Mouse (Mus musculus) cerebellum, adult 9-10 months (tissue): Measurements from ENCODE around the gene Rab5if.
"Not testable (repeated sequence)": the region's sequence is repeated elsewhere in the genome, so short reads cannot be mapped to it uniquely, and the experiment has no call there.

Experiments used
- DNase-seq: peaks from one replicate; pipeline ENCODE4 v3.0.0; 2022

Rab5if gene

DNA sequence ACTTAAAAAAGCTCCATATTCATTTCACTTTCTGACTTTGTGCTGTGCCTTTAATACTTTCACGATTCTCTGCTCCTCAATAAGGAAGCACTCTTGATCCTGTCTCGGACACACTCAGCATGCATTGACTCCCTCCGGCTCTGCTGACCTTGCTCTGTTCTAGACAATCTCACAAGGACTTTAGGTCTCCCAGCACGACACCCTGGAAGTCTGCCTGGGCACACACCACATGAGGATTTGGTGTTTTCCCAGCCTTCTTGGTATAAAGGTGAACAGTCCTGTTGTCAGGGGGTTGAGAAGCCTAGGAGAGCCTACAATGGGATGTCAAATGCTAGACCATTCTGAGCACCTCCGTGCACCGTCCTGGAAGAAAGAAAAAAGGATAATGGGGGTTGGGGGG lies 29.9 kb downstream of the Rab5if start:
- DNase-seq: no peak

DNA sequence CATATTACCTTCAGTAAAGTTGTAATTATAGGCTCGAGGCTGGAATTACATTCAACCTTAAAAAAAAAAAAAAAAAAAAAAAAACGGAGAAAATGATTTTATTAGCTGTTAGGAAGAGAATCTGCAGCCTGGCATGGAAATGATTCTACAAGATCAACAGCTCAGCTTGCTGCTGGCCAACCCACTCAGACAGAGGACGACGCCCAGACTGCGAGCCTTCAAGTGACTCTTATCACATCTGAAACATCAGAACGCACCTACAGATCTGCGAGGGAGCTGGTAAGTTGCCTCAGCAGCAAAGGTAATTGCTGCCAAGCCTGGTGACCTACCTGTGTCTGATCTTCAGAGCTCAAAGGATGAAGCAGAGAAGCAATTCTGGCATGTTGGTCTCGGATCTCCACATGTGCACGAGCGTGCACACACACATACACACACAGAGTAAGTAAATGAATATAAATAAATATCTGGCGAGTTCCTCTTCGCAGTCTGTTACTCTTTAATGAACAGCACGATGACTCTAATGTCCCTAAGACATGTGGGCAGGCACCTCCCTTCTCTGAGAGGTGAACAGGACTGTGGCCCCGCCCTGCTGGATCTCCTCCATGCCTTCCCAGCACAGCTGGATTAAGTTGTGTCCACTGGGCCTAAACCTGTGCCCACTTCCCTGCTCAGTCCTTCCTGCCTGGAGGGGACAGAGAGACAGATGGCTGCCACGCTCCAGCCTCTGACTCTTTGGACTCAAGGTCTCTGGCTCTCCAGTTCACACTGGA lies 31.8 kb downstream of the Rab5if start:
- DNase-seq: no peak

DNA sequence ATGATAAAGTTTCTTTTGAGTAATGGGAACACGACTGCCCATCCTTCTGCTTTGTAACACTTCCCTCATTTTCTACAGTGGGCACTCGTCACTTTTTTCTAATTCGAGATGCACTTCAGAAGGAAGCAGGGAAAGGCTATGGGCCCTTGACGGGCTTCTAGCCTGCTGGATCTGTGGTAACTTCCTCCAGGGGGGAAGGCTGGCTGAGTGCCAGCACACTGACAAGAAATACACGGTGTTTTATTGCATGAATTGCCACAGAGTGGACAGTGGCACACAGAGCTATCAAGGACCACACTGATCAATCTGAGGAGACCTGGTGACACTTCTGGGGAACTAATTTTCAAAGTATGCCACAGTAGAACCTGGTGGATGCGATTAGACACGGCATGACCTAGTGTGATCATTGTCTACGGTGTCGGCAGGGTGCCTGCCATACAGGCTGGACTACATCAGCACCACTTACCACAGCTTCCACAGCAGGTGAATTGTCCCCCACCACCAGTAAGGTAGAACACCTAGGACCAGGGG lies 33.5 kb downstream of the Rab5if start:
- DNase-seq: no peak

GRCm38 (mm10) chr2:156897034-156897433 lies 34.1 kb downstream of the Rab5if start:
- no peak for DNase-seq

GRCm38 (mm10) chr2:156898374-156898773 lies 35.4 kb downstream of the Rab5if start:
- no peak for DNase-seq

- DNase-seq: no peak
Observed at GRCm38 (mm10) chr2:156899184-156899583, 36.3 kb downstream of the Rab5if start.

- DNase-seq: no peak
Observed at GRCm38 (mm10) chr2:156901344-156901743, 38.4 kb downstream of the Rab5if start.

DNA sequence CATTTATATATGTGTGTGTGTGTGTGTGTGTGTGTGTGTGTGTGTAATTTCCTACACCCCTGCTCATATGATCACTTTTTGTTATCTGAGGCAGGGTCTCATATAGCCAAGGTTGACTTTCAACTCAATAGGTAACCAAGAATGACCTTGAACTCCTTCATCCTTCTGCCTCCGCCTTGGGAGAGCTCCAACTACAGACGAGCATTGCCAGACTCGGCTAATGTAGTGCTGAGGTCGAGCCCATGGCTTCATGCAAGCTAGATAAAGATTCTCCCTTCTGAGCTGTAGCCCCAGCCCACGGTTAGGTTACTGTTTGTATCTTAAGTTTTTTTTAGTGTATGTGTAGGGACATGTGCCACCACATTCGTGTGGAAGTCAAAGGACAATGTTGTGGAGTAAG lies 39.0 kb downstream of the Rab5if start:
- no peak for DNase-seq

- not testable (repeated sequence) for DNase-seq
Observed at GRCm38 (mm10) chr2:156902411-156902810, 39.5 kb downstream of the Rab5if start.

GRCm38 (mm10) chr2:156903367-156903766 lies 40.4 kb downstream of the Rab5if start:
- DNase-seq: peak; percentile 57

GRCm38 (mm10) chr2:156904976-156905717 lies 42.2 kb downstream of the Rab5if start:
- peak; percentile 89 for DNase-seq

DNA sequence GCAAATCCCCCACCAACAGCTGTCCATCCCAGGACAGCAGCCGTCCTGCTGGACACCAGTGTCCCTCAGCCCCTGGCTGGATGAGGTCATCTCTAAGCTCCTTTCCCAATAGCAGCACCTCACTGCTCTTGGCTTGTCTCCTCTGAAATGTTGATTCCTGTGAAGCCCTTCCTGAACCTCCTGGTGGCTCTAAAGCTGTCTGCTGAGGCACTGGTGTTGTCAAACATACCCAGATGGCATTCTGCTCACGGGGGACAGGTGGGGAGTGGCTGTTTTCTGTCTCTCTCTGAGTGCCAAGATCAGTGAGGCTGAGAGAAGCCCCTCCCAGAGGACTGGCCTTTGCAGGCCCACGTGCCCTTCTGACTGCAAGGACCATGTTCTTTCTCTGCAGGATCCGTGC lies 43.0 kb downstream of the Rab5if start:
- DNase-seq: peak; percentile 91

DNA sequence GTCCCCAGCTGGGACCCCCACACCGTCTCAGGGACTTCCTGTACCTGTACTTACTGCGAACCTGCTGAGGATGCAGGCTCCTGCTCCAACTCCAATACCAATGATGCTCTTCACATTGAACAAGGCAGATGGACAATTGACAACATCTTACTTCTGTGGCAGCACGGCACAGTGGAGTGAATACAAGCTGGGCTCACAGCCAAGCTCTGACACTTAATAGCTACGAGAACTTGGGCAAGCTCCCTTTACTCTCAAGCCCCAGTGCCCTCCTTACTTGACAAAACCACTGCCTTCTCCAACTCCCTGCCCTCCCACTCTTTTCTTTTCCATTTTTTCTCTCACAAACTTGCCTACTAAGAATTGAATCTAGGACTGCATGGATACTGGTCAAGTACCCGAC lies 50.3 kb downstream of the Rab5if start:
- no peak for DNase-seq

- no peak for DNase-seq
Observed at GRCm38 (mm10) chr2:156915559-156915958, 52.6 kb downstream of the Rab5if start.

GRCm38 (mm10) chr2:156916419-156917125 lies 53.6 kb downstream of the Rab5if start:
- DNase-seq: peak; percentile 69

- DNase-seq: no peak
Observed at GRCm38 (mm10) chr2:156918562-156918961, 55.6 kb downstream of the Rab5if start.

- DNase-seq: not testable (repeated sequence)
Observed at GRCm38 (mm10) chr2:156919191-156919590, 56.3 kb downstream of the Rab5if start.

- DNase-seq: no peak
Observed at GRCm38 (mm10) chr2:156919796-156920195, 56.9 kb downstream of the Rab5if start.

GRCm38 (mm10) chr2:156923057-156923456 lies 60.1 kb downstream of the Rab5if start:
- no peak for DNase-seq
